Mouse (Mus musculus): ENCODE results near the gene Eef1g.
"Not testable (repeated sequence)": the region's sequence is repeated elsewhere in the genome, so short reads cannot be mapped to it uniquely, and the experiment has no call there.

Eef1g gene

GRCm38 (mm10) chr19:8992769-8993624 is 26.2 kb downstream of the Eef1g start:
- in situ Hi-C loops (cut with MboI; ENCODE audit: low pct_unique_long_range_greater_than_20kb in 1 of 2, low sequenced_read_pairs in 2 of 2, unreplicated experiment in 1 of 2): loop anchor here in 1 of 2 experiments (5.0 kb wide), 1 partner anchor 84 kb away; no protein-coding TSS in a partner anchor

- in situ Hi-C loops (cut with MboI; ENCODE audit: low pct_unique_long_range_greater_than_20kb in 1 of 2, low sequenced_read_pairs in 2 of 2, unreplicated experiment in 1 of 2): loop anchor here in 1 of 2 experiments (5.0 kb wide), 1 partner anchor 84 kb away; no protein-coding TSS in a partner anchor
Observed at GRCm38 (mm10) chr19:8993625-8993912, 26.7 kb downstream of the Eef1g start.

GRCm38 (mm10) chr19:8994813-8995607 is 28.2 kb downstream of the Eef1g start:
- in situ Hi-C loops (cut with MboI; ENCODE audit: low pct_unique_long_range_greater_than_20kb in 1 of 2, low sequenced_read_pairs in 2 of 2, unreplicated experiment in 1 of 2): loop anchor here in 1 of 2 experiments (5.0 kb wide), 1 partner anchor 82 kb away; no protein-coding TSS in a partner anchor

- in situ Hi-C loops (cut with MboI; ENCODE audit: low pct_unique_long_range_greater_than_20kb in 1 of 2, low sequenced_read_pairs in 2 of 2, unreplicated experiment in 1 of 2): no loop called here
Observed at GRCm38 (mm10) chr19:8996601-8997000, 29.8 kb downstream of the Eef1g start.

- in situ Hi-C loops (cut with MboI; ENCODE audit: low pct_unique_long_range_greater_than_20kb in 1 of 2, low sequenced_read_pairs in 2 of 2, unreplicated experiment in 1 of 2): no loop called here
Observed at GRCm38 (mm10) chr19:8997546-8997945, 30.7 kb downstream of the Eef1g start.

- in situ Hi-C loops (cut with MboI; ENCODE audit: low pct_unique_long_range_greater_than_20kb in 1 of 2, low sequenced_read_pairs in 2 of 2, unreplicated experiment in 1 of 2): no loop called here
Observed at GRCm38 (mm10) chr19:8998546-8998945, 31.7 kb downstream of the Eef1g start.

- in situ Hi-C loops (cut with MboI; ENCODE audit: low pct_unique_long_range_greater_than_20kb in 1 of 2, low sequenced_read_pairs in 2 of 2, unreplicated experiment in 1 of 2): no loop called here
Observed at GRCm38 (mm10) chr19:8999223-8999622, 32.4 kb downstream of the Eef1g start.

GRCm38 (mm10) chr19:9006915-9007314 is 40.1 kb downstream of the Eef1g start:
- in situ Hi-C loops (cut with MboI; ENCODE audit: low pct_unique_long_range_greater_than_20kb in 1 of 2, low sequenced_read_pairs in 2 of 2, unreplicated experiment in 1 of 2): not testable (repeated sequence)

- in situ Hi-C loops (cut with MboI; ENCODE audit: low pct_unique_long_range_greater_than_20kb in 1 of 2, low sequenced_read_pairs in 2 of 2, unreplicated experiment in 1 of 2): no loop called here
Observed at GRCm38 (mm10) chr19:9019298-9019697, 52.5 kb downstream of the Eef1g start.

GRCm38 (mm10) chr19:9023021-9023778 is 56.4 kb downstream of the Eef1g start:
- in situ Hi-C loops (cut with MboI; ENCODE audit: low pct_unique_long_range_greater_than_20kb in 1 of 2, low sequenced_read_pairs in 2 of 2, unreplicated experiment in 1 of 2): no loop called here

- in situ Hi-C loops (cut with MboI; ENCODE audit: low pct_unique_long_range_greater_than_20kb in 1 of 2, low sequenced_read_pairs in 2 of 2, unreplicated experiment in 1 of 2): no loop called here
Observed at GRCm38 (mm10) chr19:9025562-9026257, 58.9 kb downstream of the Eef1g start.

GRCm38 (mm10) chr19:9026634-9027033 is 59.8 kb downstream of the Eef1g start:
- in situ Hi-C loops (cut with MboI; ENCODE audit: low pct_unique_long_range_greater_than_20kb in 1 of 2, low sequenced_read_pairs in 2 of 2, unreplicated experiment in 1 of 2): no loop called here

- in situ Hi-C loops (cut with MboI; ENCODE audit: low pct_unique_long_range_greater_than_20kb in 1 of 2, low sequenced_read_pairs in 2 of 2, unreplicated experiment in 1 of 2): no loop called here
Observed at GRCm38 (mm10) chr19:9027795-9028194, 61.0 kb downstream of the Eef1g start.

Data from mouse embryonic stem cell (cell line).